Comparison of ENCODE assay signal across 8 mouse cellular contexts in the genomic region with DNA sequence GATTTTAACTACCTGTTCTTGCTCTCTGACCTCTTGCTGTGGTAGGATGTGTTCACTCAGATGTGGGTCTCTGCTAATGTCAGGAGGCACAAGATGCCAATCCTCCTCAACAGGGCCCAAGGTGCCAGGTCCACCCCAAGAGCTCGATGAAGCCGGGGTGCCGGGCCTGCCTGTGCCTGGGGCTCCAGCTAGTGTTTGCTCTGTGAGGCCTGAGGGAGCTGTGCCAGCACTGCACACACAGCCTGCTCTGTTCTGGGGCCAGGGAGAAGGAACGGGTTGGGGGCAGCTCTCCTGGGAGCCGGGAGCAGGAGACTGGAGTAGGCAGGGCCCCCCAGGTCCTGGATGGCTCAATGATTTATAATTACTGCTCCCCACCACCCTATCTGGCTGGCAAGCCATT. TPM values are rescaled to one million over a fixed set of nuclear protein-coding genes. Genes with fewer than 3 reads are reported as not detected.
A peak's percentile ranks its signal among the peaks of the same experiment; 100 is the strongest.
DNase-seq lines count a peak whose midpoint lies in the region; ATAC-seq and TF ChIP-seq lines count a peak whose summit lies in the region.

No protein-coding gene starts in this region.

- H3K4me1 ChIP-seq in heart, embryonic 11.5 days (ENCODE audit: control insufficient read depth, insufficient read depth, low read length), result peaks cover 25% of the 10 kb centered on the region
- H3K4me1 ChIP-seq in E14TG2a.4 (replicated peaks; ENCODE audit: low read depth, low read length), result peaks cover 56% of the 10 kb centered on the region
- peaks cover 6% of the 10 kb centered on the region for H3K4me1 ChIP-seq in embryonic facial prominence, embryonic 11.5 days (ENCODE audit: control insufficient read depth, insufficient read depth, low read length)
- peaks cover 39% of the 10 kb centered on the region for H3K4me1 ChIP-seq in neural tube, embryonic 15.5 days
- H3K4me1 ChIP-seq in thymus, adult 2 months (replicated peaks; ENCODE audit: control insufficient read depth, insufficient read depth, low read length), result peaks cover 19% of the 10 kb centered on the region

- WGBS in heart, embryonic 11.5 days (ENCODE audit: insufficient replicate concordance), result 79% methylated on average over 5 of the region's 5 CpGs
- WGBS in embryonic facial prominence, embryonic 11.5 days, result 69% methylated on average over 5 of the region's 5 CpGs
- WGBS in neural tube, embryonic 15.5 days, result 57% methylated on average over 5 of the region's 5 CpGs
- WGBS in thymus, adult 2 months, result 90% methylated on average over 5 of the region's 5 CpGs

- DNase-seq in heart, adult 9 months (ENCODE audit: low spot score in 2 of 2), result no peak
- no peak for DNase-seq in embryonic facial prominence, embryonic 11.5 days (ENCODE audit: low spot score)
- peak; percentile 60 to 72 for DNase-seq in layer of hippocampus, postnatal 10 days (ENCODE audit: low spot score in 2 of 2)
- no peak for DNase-seq in thymus, adult 2 months
- no peak for DNase-seq in urinary bladder, postnatal 4 days (ENCODE audit: low spot score in 2 of 2)

- H3K4me3 ChIP-seq in heart, embryonic 11.5 days (ENCODE audit: low read depth, low read length), result peak overlapping the region; percentile 60; the same call in 1 of the 2 replicates
- H3K4me3 ChIP-seq in E14TG2a.4 (replicated peaks; ENCODE audit: low read length), result peak overlapping the region; percentile 87
- H3K4me3 ChIP-seq in embryonic facial prominence, embryonic 11.5 days (ENCODE audit: low read depth, low read length), result peak overlapping the region; percentile 65; the same call in 1 of the 2 replicates
- peak overlapping the region; percentile 53 for H3K4me3 ChIP-seq in neural tube, embryonic 15.5 days (replicated peaks)
- no peak overlapping the region for H3K4me3 ChIP-seq in thymus, adult 2 months (ENCODE audit: control insufficient read depth, insufficient read depth, low read length)

- peaks cover 27% of the 10 kb centered on the region for H3K27me3 ChIP-seq in heart, embryonic 11.5 days (ENCODE audit: control insufficient read depth, insufficient read depth, low read length)
- H3K27me3 ChIP-seq in E14TG2a.4 (ENCODE audit: insufficient read depth, low read length), result peaks cover 86% of the 10 kb centered on the region
- H3K27me3 ChIP-seq in embryonic facial prominence, embryonic 11.5 days (ENCODE audit: control insufficient read depth, insufficient read depth, low read length), result no peaks in the 10 kb centered on the region; the same call in 1 of the 2 replicates
- H3K27me3 ChIP-seq in neural tube, embryonic 15.5 days (replicated peaks), result peaks cover 41% of the 10 kb centered on the region
- H3K27me3 ChIP-seq in thymus, adult 2 months (ENCODE audit: control insufficient read depth, insufficient read depth, low read length), result peaks cover 30% of the 10 kb centered on the region

- peaks cover 9% of the 10 kb centered on the region for H3K36me3 ChIP-seq in heart, embryonic 11.5 days (ENCODE audit: control insufficient read depth, insufficient read depth, low read length)
- peaks cover 6% of the 10 kb centered on the region; the same call in 1 of the 2 replicates for H3K36me3 ChIP-seq in E14TG2a.4 (ENCODE audit: insufficient read depth, low read length)
- no peaks in the 10 kb centered on the region for H3K36me3 ChIP-seq in embryonic facial prominence, embryonic 11.5 days (replicated peaks; ENCODE audit: control insufficient read depth, insufficient read depth, low read depth, low read length)
- H3K36me3 ChIP-seq in neural tube, embryonic 15.5 days, result no peaks in the 10 kb centered on the region
- no peaks in the 10 kb centered on the region for H3K36me3 ChIP-seq in thymus, adult 2 months (ENCODE audit: control insufficient read depth, insufficient read depth, low read length)

- no peak for TF ChIP-seq CTCF in E14TG2a.4 (conservative IDR thresholded peaks at IDR 0.05; ENCODE audit: low read length)
- no peak for TF ChIP-seq CTCF in thymus, adult 2 months (IDR thresholded peaks at IDR 0.05; ENCODE audit: borderline replicate concordance, control insufficient read depth, extremely low read depth, insufficient read depth, low read length, poor library complexity)

- peak overlapping the region; percentile 96 for H3K4me2 ChIP-seq in heart, embryonic 11.5 days
- H3K4me2 ChIP-seq in embryonic facial prominence, embryonic 11.5 days (ENCODE audit: low read depth, low read length), result peak overlapping the region; percentile 90
- H3K4me2 ChIP-seq in neural tube, embryonic 15.5 days, result peak overlapping the region; percentile 98

- no peak overlapping the region for H3K27ac ChIP-seq in heart, embryonic 11.5 days (ENCODE audit: low read depth, low read length)
- H3K27ac ChIP-seq in embryonic facial prominence, embryonic 11.5 days (replicated peaks; ENCODE audit: low read depth, low read length), result no peak overlapping the region
- peak overlapping the region; percentile 70 for H3K27ac ChIP-seq in neural tube, embryonic 15.5 days (replicated peaks)
- no peak overlapping the region for H3K27ac ChIP-seq in thymus, adult 2 months (ENCODE audit: control insufficient read depth, insufficient read depth, low read length)

- ATAC-seq in heart, embryonic 11.5 days (replicated peaks; ENCODE audit: insufficient number of reproducible peaks, low FRiP score, low TSS enrichment), result no peak
- ATAC-seq in embryonic facial prominence, embryonic 11.5 days (replicated peaks; ENCODE audit: insufficient number of reproducible peaks, low FRiP score, low TSS enrichment, low read depth), result 0 out of 2 replicates have a peak, but pooled peaks have one; percentile 3
- ATAC-seq in neural tube, embryonic 15.5 days (ENCODE audit: low FRiP score), result peak; percentile 39; the same call in 1 of the 2 replicates

- TF ChIP-seq POLR2A in thymus, adult 2 months (IDR thresholded peaks at IDR 0.05; ENCODE audit: control insufficient read depth, extremely low read depth, insufficient read depth, low read length, poor library complexity), result no peak

- peak overlapping the region; percentile 63 for H3K9ac ChIP-seq in heart, embryonic 11.5 days (ENCODE audit: low read depth, low read length)
- H3K9ac ChIP-seq in embryonic facial prominence, embryonic 11.5 days (replicated peaks; ENCODE audit: low read length), result peak overlapping the region; percentile 71
- H3K9ac ChIP-seq in neural tube, embryonic 15.5 days (replicated peaks), result peak overlapping the region; percentile 48; the same call in 1 of the 2 replicates

- no peaks in the 10 kb centered on the region for H3K9me3 ChIP-seq in heart, embryonic 11.5 days (replicated peaks; ENCODE audit: control insufficient read depth, low read length)
- H3K9me3 ChIP-seq in E14TG2a.4 (ENCODE audit: low read length), result no peaks in the 10 kb centered on the region
- no peaks in the 10 kb centered on the region for H3K9me3 ChIP-seq in embryonic facial prominence, embryonic 11.5 days (replicated peaks; ENCODE audit: control insufficient read depth, low read length)
- no peaks in the 10 kb centered on the region for H3K9me3 ChIP-seq in neural tube, embryonic 15.5 days (replicated peaks)

RNA-seq across cellular contexts. Expression of a gene that starts 2.3 kb away (rescaled TPM):
- polyA plus RNA-seq in heart, embryonic 11.5 days (2014; fragmentation: Nextera tagmentation; extraction: Ambion mirVana), result 18.6 and 19.5 TPM in 2 replicates
- 20.1 and 23.0 TPM in 2 replicates for polyA plus RNA-seq in embryonic facial prominence, embryonic 11.5 days (2014; fragmentation: Nextera tagmentation; extraction: Ambion mirVana)
- 10 to 100 TPM; 24.2 to 33.2 TPM for total RNA-seq in layer of hippocampus, postnatal 10 days (2021)
- 20.0 and 21.8 TPM in 2 replicates for polyA plus RNA-seq in neural tube, embryonic 15.5 days (2015; fragmentation: Nextera tagmentation; extraction: Ambion mirVana)
- 5.6 and 14.9 TPM in 2 replicates for polyA plus RNA-seq in thymus, adult 2 months (2012; rRNA removed)

RNA-seq across cellular contexts. Expression of a gene that starts 6.7 kb away (rescaled TPM):
- 56.7 and 64.1 TPM in 2 replicates for polyA plus RNA-seq in heart, embryonic 11.5 days (2014; fragmentation: Nextera tagmentation; extraction: Ambion mirVana)
- polyA plus RNA-seq in embryonic facial prominence, embryonic 11.5 days (2014; fragmentation: Nextera tagmentation; extraction: Ambion mirVana), result 82.9 and 83.6 TPM in 2 replicates
- 10 to 100 TPM; 56.3 to 62.4 TPM for total RNA-seq in layer of hippocampus, postnatal 10 days (2021)
- polyA plus RNA-seq in neural tube, embryonic 15.5 days (2015; fragmentation: Nextera tagmentation; extraction: Ambion mirVana), result 62.0 and 68.9 TPM in 2 replicates
- 77.6 and 93.9 TPM in 2 replicates for polyA plus RNA-seq in thymus, adult 2 months (2012; rRNA removed)

RNA-seq across cellular contexts. Expression of a gene that starts 21.3 kb away (rescaled TPM):
- polyA plus RNA-seq in heart, embryonic 11.5 days (2014; fragmentation: Nextera tagmentation; extraction: Ambion mirVana), result 7.3 and 8.3 TPM in 2 replicates
- 11.4 and 12.6 TPM in 2 replicates for polyA plus RNA-seq in embryonic facial prominence, embryonic 11.5 days (2014; fragmentation: Nextera tagmentation; extraction: Ambion mirVana)
- 1 to 10 TPM; 8.9 to 9.4 TPM for total RNA-seq in layer of hippocampus, postnatal 10 days (2021)
- 17.5 and 20.2 TPM in 2 replicates for polyA plus RNA-seq in neural tube, embryonic 15.5 days (2015; fragmentation: Nextera tagmentation; extraction: Ambion mirVana)
- polyA plus RNA-seq in thymus, adult 2 months (2012; rRNA removed), result 51.2 and 65.7 TPM in 2 replicates

RNA-seq across cellular contexts. Expression of a gene that starts 55.4 kb away (rescaled TPM):
- 19.0 and 20.3 TPM in 2 replicates for polyA plus RNA-seq in heart, embryonic 11.5 days (2014; fragmentation: Nextera tagmentation; extraction: Ambion mirVana)
- polyA plus RNA-seq in embryonic facial prominence, embryonic 11.5 days (2014; fragmentation: Nextera tagmentation; extraction: Ambion mirVana), result 31.1 and 37.2 TPM in 2 replicates
- total RNA-seq in layer of hippocampus, postnatal 10 days (2021), result 10 to 100 TPM; 47.3 to 55.0 TPM
- polyA plus RNA-seq in neural tube, embryonic 15.5 days (2015; fragmentation: Nextera tagmentation; extraction: Ambion mirVana), result 35.1 and 36.6 TPM in 2 replicates
- 31.1 TPM in 2 replicates for polyA plus RNA-seq in thymus, adult 2 months (2012; rRNA removed)

RNA-seq across cellular contexts. Expression of a gene that starts 55.4 kb away (rescaled TPM):
- 2.5 and 2.8 TPM in 2 replicates for polyA plus RNA-seq in heart, embryonic 11.5 days (2014; fragmentation: Nextera tagmentation; extraction: Ambion mirVana)
- 0.91 and 0.95 TPM in 2 replicates for polyA plus RNA-seq in embryonic facial prominence, embryonic 11.5 days (2014; fragmentation: Nextera tagmentation; extraction: Ambion mirVana)
- total RNA-seq in layer of hippocampus, postnatal 10 days (2021), result 1 to 10 TPM; 2.3 to 3.7 TPM
- 2.4 and 3.1 TPM in 2 replicates for polyA plus RNA-seq in neural tube, embryonic 15.5 days (2015; fragmentation: Nextera tagmentation; extraction: Ambion mirVana)
- 35.2 and 38.8 TPM in 2 replicates for polyA plus RNA-seq in thymus, adult 2 months (2012; rRNA removed)

Comparison
In these comparisons a context has a peak if more than half of its experiments do, and no peak if none do; other contexts are left out.
1. DNase-seq: peak in layer of hippocampus, postnatal 10 days (2 of 2); none in heart, adult 9 months (0 of 2), embryonic facial prominence, embryonic 11.5 days (single experiment), thymus, adult 2 months (single experiment) and urinary bladder, postnatal 4 days (0 of 2).
2. Peak in every context shown above with its lines, with median percentiles within 50 percentile points of each other: H3K4me2 ChIP-seq and H3K9ac ChIP-seq.